Mouse (Mus musculus) C2C12 (cell line): ENCODE measurements around the gene Fkbp1a.

Source experiments
- CTCF ChIP-seq: IDR thresholded peaks from one replicate; pipeline ENCODE4 v1.5.1; 2011; ENCODE audit not compliant: control insufficient read depth, insufficient read depth, insufficient read length
- MYOG ChIP-seq: IDR thresholded peaks from one replicate; pipeline ENCODE4 v1.6.1; 2011; ENCODE audit not compliant: control insufficient read depth, insufficient read length; ENCODE audit errors: extremely low read depth

- TF ChIP-seq MYOG (no peak), CTCF (no peak)
These were observed 17.8 kb upstream of the Fkbp1a start for GRCm38 (mm10) chr2:151524324-151525041.
